ENCODE assay signal across 9 mouse cellular contexts in the genomic region with DNA sequence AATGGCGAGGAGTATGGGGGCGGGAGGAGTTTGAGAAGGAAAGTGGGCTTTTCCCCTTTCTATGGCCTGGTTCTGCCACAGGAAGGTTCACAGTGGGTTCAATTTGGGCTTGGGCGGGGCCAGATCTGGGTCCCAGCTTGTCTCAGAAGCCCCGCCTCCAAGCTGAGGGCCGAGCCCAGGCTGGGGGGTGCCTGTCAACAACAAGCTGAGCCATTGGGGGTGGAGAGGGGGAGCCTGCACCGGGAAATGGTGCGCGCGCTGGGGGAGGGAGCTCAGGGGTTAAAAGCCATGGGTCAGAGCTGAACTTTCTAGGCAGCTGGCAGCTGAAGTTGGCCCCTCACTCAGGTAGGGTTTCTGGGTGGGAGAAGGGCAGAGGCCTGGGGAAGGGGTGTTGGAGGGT. TPM values are rescaled to one million over a fixed set of nuclear protein-coding genes. Genes with fewer than 3 reads are reported as not detected.
DNase-seq lines count a peak whose midpoint lies in the region; ATAC-seq lines count a peak whose summit lies in the region.
"Had no signal": no experiment of that assay in that cellular context is flagged by ENCODE, and none has a peak within 500 bp of the region (broad histone marks: within the 10 kb centered on the region; RNA-seq: fewer than 3 reads in every experiment).

No protein-coding gene starts in this region.

- 8% methylated on average over 9 of the region's 9 CpGs for WGBS in forebrain, embryonic 12.5 days
- 7% methylated on average over 9 of the region's 9 CpGs for WGBS in forebrain, embryonic 14.5 days
- 3% methylated on average over 9 of the region's 9 CpGs for WGBS in liver, embryonic 12.5 days (ENCODE audit: insufficient replicate concordance)
- 8% methylated on average over 9 of the region's 9 CpGs for WGBS in stomach, embryonic 14.5 days

- peaks cover 7% of the 10 kb centered on the region; the same call in 1 of the 2 replicates for H3K27me3 ChIP-seq in forebrain, embryonic 12.5 days
- no peaks in the 10 kb centered on the region for H3K27me3 ChIP-seq in forebrain, embryonic 14.5 days (replicated peaks; ENCODE audit: control insufficient read depth, insufficient read depth, low read length)
- peaks cover 12% of the 10 kb centered on the region; the same call in 1 of the 2 replicates for H3K27me3 ChIP-seq in liver, embryonic 12.5 days (replicated peaks)
- 0 out of 2 replicates have a peak, but pooled peaks cover 5% of the 10 kb centered on the region for H3K27me3 ChIP-seq in stomach, embryonic 14.5 days (ENCODE audit: control insufficient read depth, insufficient read depth, low read length)
- H3K27me3 ChIP-seq: forebrain, embryonic 15.5 days had no signal

- peaks cover 11% of the 10 kb centered on the region; the same call in 1 of the 2 replicates for H3K4me1 ChIP-seq in forebrain, embryonic 12.5 days
- no peaks in the 10 kb centered on the region for H3K4me1 ChIP-seq in forebrain, embryonic 14.5 days (ENCODE audit: control insufficient read depth, insufficient read depth, low read length)
- 0 out of 2 replicates have a peak, but pooled peaks cover 4% of the 10 kb centered on the region for H3K4me1 ChIP-seq in liver, embryonic 12.5 days
- H3K4me1 ChIP-seq in stomach, embryonic 14.5 days (ENCODE audit: control insufficient read depth, insufficient read depth, low read length): peaks cover 6% of the 10 kb centered on the region; the same call in 1 of the 2 replicates
- H3K4me1 ChIP-seq: forebrain, embryonic 15.5 days had no signal

- H3K4me3 ChIP-seq in forebrain, embryonic 12.5 days (replicated peaks): no peak overlapping the region
- H3K4me3 ChIP-seq in forebrain, embryonic 14.5 days (ENCODE audit: low read depth, low read length): no peak overlapping the region
- no peak overlapping the region for H3K4me3 ChIP-seq in liver, embryonic 12.5 days
- H3K4me3 ChIP-seq in stomach, embryonic 14.5 days (ENCODE audit: low read depth, low read length): no peak overlapping the region
- H3K4me3 ChIP-seq: forebrain, embryonic 15.5 days had no signal

- H3K4me2 ChIP-seq in forebrain, embryonic 12.5 days: peak overlapping the region; percentile 19; the same call in 1 of the 2 replicates
- H3K4me2 ChIP-seq in forebrain, embryonic 14.5 days (ENCODE audit: low read length): no peak overlapping the region
- H3K4me2 ChIP-seq in liver, embryonic 12.5 days: peak overlapping the region; percentile 11; the same call in 1 of the 2 replicates
- H3K4me2 ChIP-seq in stomach, embryonic 14.5 days (replicated peaks; ENCODE audit: low read depth, low read length): peak overlapping the region; percentile 16; the same call in 1 of the 2 replicates
- H3K4me2 ChIP-seq: forebrain, embryonic 15.5 days had no signal

- H3K27ac ChIP-seq in forebrain, embryonic 12.5 days: no peak overlapping the region
- no peak overlapping the region for H3K27ac ChIP-seq in forebrain, embryonic 14.5 days (ENCODE audit: low read depth, low read length)
- no peak overlapping the region for H3K27ac ChIP-seq in liver, embryonic 12.5 days
- no peak overlapping the region for H3K27ac ChIP-seq in stomach, embryonic 14.5 days (ENCODE audit: low read length)
- H3K27ac ChIP-seq: forebrain, embryonic 15.5 days had no signal

- no peaks in the 10 kb centered on the region for H3K9me3 ChIP-seq in forebrain, embryonic 12.5 days
- no peaks in the 10 kb centered on the region for H3K9me3 ChIP-seq in forebrain, embryonic 14.5 days (replicated peaks; ENCODE audit: control insufficient read depth, low read length)
- H3K9me3 ChIP-seq in liver, embryonic 12.5 days (replicated peaks): no peaks in the 10 kb centered on the region
- H3K9me3 ChIP-seq in stomach, embryonic 14.5 days (ENCODE audit: control insufficient read depth, low read depth, low read length): no peaks in the 10 kb centered on the region
- H3K9me3 ChIP-seq: forebrain, embryonic 15.5 days had no signal

- H3K9ac ChIP-seq in forebrain, embryonic 12.5 days: no peak overlapping the region
- no peak overlapping the region for H3K9ac ChIP-seq in forebrain, embryonic 14.5 days (ENCODE audit: low read length)
- no peak overlapping the region for H3K9ac ChIP-seq in liver, embryonic 12.5 days
- H3K9ac ChIP-seq in stomach, embryonic 14.5 days (replicated peaks; ENCODE audit: low read depth, low read length): no peak overlapping the region
- H3K9ac ChIP-seq: forebrain, embryonic 15.5 days had no signal

- ATAC-seq in forebrain, embryonic 12.5 days (ENCODE audit: low FRiP score): no peak
- no peak for ATAC-seq in forebrain, embryonic 14.5 days
- ATAC-seq in liver, embryonic 12.5 days: no peak
- 0 out of 2 replicates have a peak, but pooled peaks have one; percentile 38 for ATAC-seq in stomach, embryonic 14.5 days (ENCODE audit: insufficient number of reproducible peaks, insufficient read depth, low FRiP score, low read depth)
- ATAC-seq: forebrain, embryonic 15.5 days had no signal

- DNase-seq in forebrain, embryonic 14.5 days (ENCODE audit: low spot score): no peak
- peak; percentile 8 to 14 for DNase-seq in lung, adult 18-20 months
- DNase-seq in lung, postnatal 25 days (ENCODE audit: low spot score): no peak
- no peak for DNase-seq in frontal cortex, postnatal 14 days (ENCODE audit: low spot score in 2 of 2)
- no peak for DNase-seq in adrenal gland, postnatal 14 days

- no peaks in the 10 kb centered on the region for H3K36me3 ChIP-seq in forebrain, embryonic 12.5 days (replicated peaks)
- H3K36me3 ChIP-seq in forebrain, embryonic 14.5 days (ENCODE audit: control insufficient read depth, insufficient read depth, low read length): no peaks in the 10 kb centered on the region
- no peaks in the 10 kb centered on the region for H3K36me3 ChIP-seq in liver, embryonic 12.5 days
- H3K36me3 ChIP-seq in stomach, embryonic 14.5 days (ENCODE audit: control insufficient read depth, insufficient read depth, low read length): no peaks in the 10 kb centered on the region
- H3K36me3 ChIP-seq: forebrain, embryonic 15.5 days had no signal

RNA-seq across cellular contexts. Expression of a gene that starts 0.6 kb away (rescaled TPM):
- polyA plus RNA-seq in forebrain, embryonic 12.5 days (2016; fragmentation: Nextera tagmentation; extraction: Ambion mirVana): 0.10 TPM in 1 of 2 replicates, not detected in the other
- polyA plus RNA-seq in forebrain, embryonic 14.5 days (2014; fragmentation: Nextera tagmentation; extraction: Ambion mirVana): not detected in 2 replicates
- polyA plus RNA-seq in liver, embryonic 12.5 days (2016; fragmentation: Nextera tagmentation; extraction: Ambion mirVana): 0.10 and 0.27 TPM in 2 replicates
- 1.6 and 1.8 TPM in 2 replicates for polyA plus RNA-seq in stomach, embryonic 14.5 days (2014; fragmentation: Nextera tagmentation; extraction: Ambion mirVana)
- total RNA-seq in adrenal gland, postnatal 14 days (2021): not detected in 2 replicates
- polyA plus RNA-seq: forebrain, embryonic 15.5 days had no signal

RNA-seq across cellular contexts. Expression of a gene that starts 22.7 kb away (rescaled TPM):
- polyA plus RNA-seq in forebrain, embryonic 12.5 days (2016; fragmentation: Nextera tagmentation; extraction: Ambion mirVana): not detected in 2 replicates
- polyA plus RNA-seq in forebrain, embryonic 14.5 days (2014; fragmentation: Nextera tagmentation; extraction: Ambion mirVana): not detected in 2 replicates
- polyA plus RNA-seq in liver, embryonic 12.5 days (2016; fragmentation: Nextera tagmentation; extraction: Ambion mirVana): not detected in 2 replicates
- polyA plus RNA-seq in stomach, embryonic 14.5 days (2014; fragmentation: Nextera tagmentation; extraction: Ambion mirVana): 0.32 TPM in 1 of 2 replicates, not detected in the other
- not detected in 2 replicates for total RNA-seq in adrenal gland, postnatal 14 days (2021)
- polyA plus RNA-seq: forebrain, embryonic 15.5 days had no signal

RNA-seq across cellular contexts. Expression of a gene that starts 41.1 kb away (rescaled TPM):
- 16.9 and 17.8 TPM in 2 replicates for polyA plus RNA-seq in forebrain, embryonic 12.5 days (2016; fragmentation: Nextera tagmentation; extraction: Ambion mirVana)
- polyA plus RNA-seq in forebrain, embryonic 14.5 days (2014; fragmentation: Nextera tagmentation; extraction: Ambion mirVana): 18.9 and 20.6 TPM in 2 replicates
- polyA plus RNA-seq in liver, embryonic 12.5 days (2016; fragmentation: Nextera tagmentation; extraction: Ambion mirVana): 5.9 and 8.0 TPM in 2 replicates
- polyA plus RNA-seq in stomach, embryonic 14.5 days (2014; fragmentation: Nextera tagmentation; extraction: Ambion mirVana): 11.0 TPM in 2 replicates
- total RNA-seq in adrenal gland, postnatal 14 days (2021): 9.3 and 10.1 TPM in 2 replicates

RNA-seq across cellular contexts. Expression of a gene that starts 53.0 kb away (rescaled TPM):
- polyA plus RNA-seq in forebrain, embryonic 12.5 days (2016; fragmentation: Nextera tagmentation; extraction: Ambion mirVana): 0.17 and 0.35 TPM in 2 replicates
- 0.19 and 0.42 TPM in 2 replicates for polyA plus RNA-seq in forebrain, embryonic 14.5 days (2014; fragmentation: Nextera tagmentation; extraction: Ambion mirVana)
- 0.79 and 1.6 TPM in 2 replicates for polyA plus RNA-seq in liver, embryonic 12.5 days (2016; fragmentation: Nextera tagmentation; extraction: Ambion mirVana)
- polyA plus RNA-seq in stomach, embryonic 14.5 days (2014; fragmentation: Nextera tagmentation; extraction: Ambion mirVana): 0.80 and 0.95 TPM in 2 replicates
- 1.1 and 1.4 TPM in 2 replicates for total RNA-seq in adrenal gland, postnatal 14 days (2021)

RNA-seq across cellular contexts. Expression of a gene that starts 55.8 kb away (rescaled TPM):
- not detected in 2 replicates for polyA plus RNA-seq in forebrain, embryonic 12.5 days (2016; fragmentation: Nextera tagmentation; extraction: Ambion mirVana)
- polyA plus RNA-seq in forebrain, embryonic 14.5 days (2014; fragmentation: Nextera tagmentation; extraction: Ambion mirVana): 0.19 TPM in 1 of 2 replicates, not detected in the other
- polyA plus RNA-seq in liver, embryonic 12.5 days (2016; fragmentation: Nextera tagmentation; extraction: Ambion mirVana): not detected in 2 replicates
- 0.27 TPM in 1 of 2 replicates, not detected in the other for polyA plus RNA-seq in stomach, embryonic 14.5 days (2014; fragmentation: Nextera tagmentation; extraction: Ambion mirVana)
- not detected in 2 replicates for total RNA-seq in adrenal gland, postnatal 14 days (2021)
- polyA plus RNA-seq: forebrain, embryonic 15.5 days had no signal

Comparison
In these comparisons a context has a peak if more than half of its experiments do, and no peak if none do; other contexts are left out.
1. DNase-seq: peak in lung, adult 18-20 months (2 of 2); none in forebrain, embryonic 14.5 days (single experiment), lung, postnatal 25 days (single experiment), frontal cortex, postnatal 14 days (0 of 2) and adrenal gland, postnatal 14 days (single experiment).